Mouse (Mus musculus): ENCODE measurements around the gene G430095P16Rik.

DNA sequence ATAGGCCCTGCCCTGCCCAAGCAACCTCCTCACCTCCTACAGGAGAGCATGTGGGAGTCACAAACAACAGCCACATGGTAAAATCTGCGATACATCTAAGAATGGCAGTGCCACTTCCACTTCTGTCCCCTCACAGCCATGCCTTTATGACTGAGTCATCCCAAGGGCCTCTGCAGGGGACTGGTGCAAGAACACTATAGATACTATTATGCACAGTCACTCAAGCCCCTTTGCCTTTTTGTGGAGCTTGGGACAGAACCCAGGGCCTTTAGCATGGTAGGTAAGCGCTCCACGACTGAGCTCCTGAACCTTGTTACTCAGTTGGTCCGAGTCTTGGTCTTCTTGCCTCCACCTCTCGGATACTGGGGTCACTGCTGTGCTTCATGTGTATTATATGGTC, 45.5 kb upstream of the G430095P16Rik start:
- TF ChIP-seq CTCF (IDR thresholded peaks at IDR 0.05; ENCODE audit: low read depth) (no peak), EP300 (IDR thresholded peaks at IDR 0.05; ENCODE audit: low read depth) (no peak)

Data from liver, postnatal 0 days (tissue).